Mouse (Mus musculus) erythroblast, embryonic 14.5 days (primary cell): ENCODE measurements around the gene Kera.

Experiments
- GATA1 ChIP-seq: IDR thresholded peaks from 2 replicates; pipeline ENCODE4 v1.6.1; 2012; ENCODE audit warnings: low read length, inconsistent platforms, mixed read lengths
- TAL1 ChIP-seq: IDR thresholded peaks from 3 replicates; pipeline ENCODE4 v1.6.1; 2012; ENCODE audit warnings: low read length, inconsistent platforms, mixed read lengths

- TF ChIP-seq TAL1 (no peak), GATA1 (no peak)
Measured at GRCm38 (mm10) chr10:97622328-97622727, 15.6 kb downstream of the Kera start.
